Mouse (Mus musculus) heart, embryonic 15.5 days (tissue): ENCODE results near the gene Vav1. TPM values are rescaled to one million over a fixed set of nuclear protein-coding genes. Genes with fewer than 3 reads are reported as not detected.

ENCODE experiments used
- ATAC-seq: fragments of 200-750 bp; cut with Nextera tagmentation; replicated peaks from 2 replicates; pipeline ENCODE4 v1.8.0; 2017; ENCODE audit warnings: low read depth, moderate TSS enrichment; ENCODE audit not compliant: insufficient number of reproducible peaks, insufficient read depth, low FRiP score
- H3K27ac ChIP-seq: fragments of 300-500 bp; sonication (generic); 2 replicates; pipeline ENCODE4 v1.5.1; 2015; ENCODE audit warnings: mild to moderate bottlenecking, inconsistent platforms
- H3K27me3 ChIP-seq: fragments of 300-500 bp; sonication (generic); 2 replicates; pipeline ENCODE4 v1.6.1; 2015; ENCODE audit warnings: inconsistent platforms
- H3K36me3 ChIP-seq: fragments of 300-500 bp; sonication (generic); 2 replicates; pipeline ENCODE4 v1.6.1; 2015; ENCODE audit warnings: mild to moderate bottlenecking, inconsistent platforms
- H3K4me1 ChIP-seq: fragments of 300-500 bp; sonication (generic); replicated peaks from 2 replicates; pipeline ENCODE4 v1.6.1; 2015; ENCODE audit warnings: inconsistent platforms
- H3K4me2 ChIP-seq: fragments of 300-500 bp; sonication (generic); 2 replicates; pipeline ENCODE4 v1.6.1; 2015; ENCODE audit warnings: inconsistent platforms, mild to moderate bottlenecking, moderate library complexity
- H3K4me3 ChIP-seq: fragments of 300-500 bp; sonication (generic); 2 replicates; pipeline ENCODE4 v1.5.1; 2015; ENCODE audit warnings: mild to moderate bottlenecking, inconsistent platforms
- H3K9ac ChIP-seq: fragments of 300-500 bp; sonication (generic); 2 replicates; pipeline ENCODE4 v1.6.1; 2015; ENCODE audit warnings: mild to moderate bottlenecking, inconsistent platforms
- H3K9me3 ChIP-seq: fragments of 300-500 bp; sonication (generic); replicated peaks from 2 replicates; pipeline ENCODE4 v1.6.1; 2016; ENCODE audit warnings: inconsistent platforms
- WGBS: fragments of 180-500 bp; shearing (Covaris S2); methylation state at CpG from one replicate; pipeline ENCODE4 v1.1.7; 2015; ENCODE audit warnings: mixed read lengths; 5-methylcytosine and 5-hydroxymethylcytosine counted together
- polyA plus RNA-seq: library from polyadenylated mRNA; unstranded; fragments of >200 nt; fragmentation: Nextera tagmentation; extraction: Ambion mirVana; gene quantifications from 2 replicates; pipeline ENCODE4 v1.2.1, GENCODE M21; 2015

The Vav1 gene
- polyA plus RNA-seq, 1 experiment from 2014 or later: 1.8 TPM

GRCm38 (mm10) chr17:57255354-57255753 lies 23.5 kb upstream of the Vav1 start:
- Histone ChIP-seq H3K9ac (no peak overlapping the region), H3K36me3 (peaks cover 63% of the 10 kb centered on the region), H3K4me3 (no peak overlapping the region), H3K27ac (no peak overlapping the region), H3K9me3 (no peaks in the 10 kb centered on the region), H3K27me3 (no peaks in the 10 kb centered on the region), H3K4me1 (peaks cover 15% of the 10 kb centered on the region), H3K4me2 (no peak overlapping the region)
- ATAC-seq: no peak
- WGBS: 78% methylated on average over 14 of the region's 14 CpGs

- Histone ChIP-seq H3K4me3 (no peak overlapping the region), H3K4me2 (no peak overlapping the region), H3K4me1 (peaks cover 3% of the 10 kb centered on the region; the same call in 1 of the 2 replicates), H3K27ac (no peak overlapping the region), H3K27me3 (no peaks in the 10 kb centered on the region), H3K9ac (no peak overlapping the region), H3K36me3 (peaks cover 78% of the 10 kb centered on the region), H3K9me3 (no peaks in the 10 kb centered on the region)
- WGBS: 95% methylated on average over 22 of the region's 22 CpGs
- no peak for ATAC-seq
These were observed 21.9 kb upstream of the Vav1 start for GRCm38 (mm10) chr17:57256921-57257485.

- no peaks in the 10 kb centered on the region for H3K27me3 ChIP-seq
- 82% methylated on average over 3 of the region's 3 CpGs for WGBS
- H3K9ac ChIP-seq: no peak overlapping the region
- ATAC-seq: no peak
- H3K36me3 ChIP-seq: peaks cover 89% of the 10 kb centered on the region
- no peaks in the 10 kb centered on the region for H3K9me3 ChIP-seq
- peaks cover 3% of the 10 kb centered on the region; the same call in 1 of the 2 replicates for H3K4me1 ChIP-seq
- H3K27ac ChIP-seq: no peak overlapping the region
- H3K4me2 ChIP-seq: no peak overlapping the region
- no peak overlapping the region for H3K4me3 ChIP-seq
These were observed 20.7 kb upstream of the Vav1 start for GRCm38 (mm10) chr17:57258191-57258590.

GRCm38 (mm10) chr17:57259742-57260141 lies 19.2 kb upstream of the Vav1 start:
- H3K9ac ChIP-seq: no peak overlapping the region
- no peaks in the 10 kb centered on the region for H3K9me3 ChIP-seq
- H3K4me3 ChIP-seq: no peak overlapping the region
- no peak overlapping the region for H3K27ac ChIP-seq
- peaks cover 4% of the 10 kb centered on the region for H3K4me1 ChIP-seq
- ATAC-seq: no peak
- H3K4me2 ChIP-seq: no peak overlapping the region
- peaks cover 85% of the 10 kb centered on the region for H3K36me3 ChIP-seq
- WGBS: 82% methylated on average over 8 of the region's 8 CpGs
- H3K27me3 ChIP-seq: no peaks in the 10 kb centered on the region

- no peaks in the 10 kb centered on the region for H3K27me3 ChIP-seq
- no peak for ATAC-seq
- H3K9me3 ChIP-seq: no peaks in the 10 kb centered on the region
- H3K9ac ChIP-seq: no peak overlapping the region
- H3K4me2 ChIP-seq: no peak overlapping the region
- peaks cover 7% of the 10 kb centered on the region for H3K4me1 ChIP-seq
- no peak overlapping the region for H3K4me3 ChIP-seq
- peaks cover 79% of the 10 kb centered on the region for H3K36me3 ChIP-seq
- 73% methylated on average over 9 of the region's 9 CpGs for WGBS
- H3K27ac ChIP-seq: no peak overlapping the region
These were observed 18.5 kb upstream of the Vav1 start for GRCm38 (mm10) chr17:57260351-57260750.

- H3K4me1 ChIP-seq: peaks cover 11% of the 10 kb centered on the region
- H3K27ac ChIP-seq: no peak overlapping the region
- peaks cover 69% of the 10 kb centered on the region for H3K36me3 ChIP-seq
- ATAC-seq: no peak
- no peaks in the 10 kb centered on the region for H3K9me3 ChIP-seq
- WGBS: 91% methylated on average over 4 of the region's 4 CpGs
- no peak overlapping the region for H3K9ac ChIP-seq
- H3K4me3 ChIP-seq: no peak overlapping the region
- H3K27me3 ChIP-seq: no peaks in the 10 kb centered on the region
- no peak overlapping the region for H3K4me2 ChIP-seq
These were observed 17.6 kb upstream of the Vav1 start for GRCm38 (mm10) chr17:57261286-57261685.

- Histone ChIP-seq H3K4me2 (no peak overlapping the region), H3K36me3 (peaks cover 64% of the 10 kb centered on the region), H3K27me3 (no peaks in the 10 kb centered on the region), H3K9ac (no peak overlapping the region), H3K9me3 (no peaks in the 10 kb centered on the region), H3K4me1 (peaks cover 11% of the 10 kb centered on the region), H3K4me3 (no peak overlapping the region), H3K27ac (no peak overlapping the region)
- 31% methylated on average over 1 of the region's 1 CpGs for WGBS
- no peak for ATAC-seq
These were observed 17.1 kb upstream of the Vav1 start for GRCm38 (mm10) chr17:57261796-57262195.

- no peak for ATAC-seq
- peaks cover 54% of the 10 kb centered on the region for H3K36me3 ChIP-seq
- no peak overlapping the region for H3K9ac ChIP-seq
- peaks cover 11% of the 10 kb centered on the region for H3K4me1 ChIP-seq
- no peak overlapping the region for H3K4me3 ChIP-seq
- WGBS: 88% methylated on average over 17 of the region's 17 CpGs
- H3K27me3 ChIP-seq: no peaks in the 10 kb centered on the region
- no peak overlapping the region for H3K4me2 ChIP-seq
- no peak overlapping the region for H3K27ac ChIP-seq
- H3K9me3 ChIP-seq: no peaks in the 10 kb centered on the region
These were observed 15.9 kb upstream of the Vav1 start for GRCm38 (mm10) chr17:57262901-57263550.

GRCm38 (mm10) chr17:57264164-57264563 lies 14.7 kb upstream of the Vav1 start:
- Histone ChIP-seq H3K27me3 (no peaks in the 10 kb centered on the region), H3K9ac (no peak overlapping the region), H3K36me3 (peaks cover 42% of the 10 kb centered on the region), H3K9me3 (no peaks in the 10 kb centered on the region), H3K4me2 (no peak overlapping the region), H3K27ac (no peak overlapping the region), H3K4me3 (no peak overlapping the region), H3K4me1 (peaks cover 11% of the 10 kb centered on the region)
- 51% methylated on average over 2 of the region's 2 CpGs for WGBS
- ATAC-seq: no peak

GRCm38 (mm10) chr17:57264972-57265945 lies 13.6 kb upstream of the Vav1 start:
- Histone ChIP-seq H3K27ac (no peak overlapping the region), H3K36me3 (peaks cover 32% of the 10 kb centered on the region), H3K9ac (no peak overlapping the region), H3K4me3 (0 out of 2 replicates have a peak overlapping the region, but pooled peaks have one; percentile 7), H3K27me3 (no peaks in the 10 kb centered on the region), H3K9me3 (no peaks in the 10 kb centered on the region), H3K4me2 (peak overlapping the region; percentile 33), H3K4me1 (peaks cover 9% of the 10 kb centered on the region)
- 35% methylated on average over 21 of the region's 22 CpGs for WGBS
- ATAC-seq: peak; percentile 41; the same call in 1 of the 2 replicates

- Histone ChIP-seq H3K9me3 (no peaks in the 10 kb centered on the region), H3K27ac (no peak overlapping the region), H3K36me3 (peaks cover 11% of the 10 kb centered on the region; the same call in 1 of the 2 replicates), H3K4me1 (peaks cover 7% of the 10 kb centered on the region), H3K4me2 (no peak overlapping the region), H3K9ac (no peak overlapping the region), H3K27me3 (0 out of 2 replicates have a peak, but pooled peaks cover 7% of the 10 kb centered on the region), H3K4me3 (no peak overlapping the region)
- no peak for ATAC-seq
- WGBS: 79% methylated on average over 6 of the region's 6 CpGs
These were observed 11.3 kb upstream of the Vav1 start for GRCm38 (mm10) chr17:57267556-57268126.
